Mouse (Mus musculus): ENCODE measurements around the gene Pde1c.

Pde1c gene

DNA sequence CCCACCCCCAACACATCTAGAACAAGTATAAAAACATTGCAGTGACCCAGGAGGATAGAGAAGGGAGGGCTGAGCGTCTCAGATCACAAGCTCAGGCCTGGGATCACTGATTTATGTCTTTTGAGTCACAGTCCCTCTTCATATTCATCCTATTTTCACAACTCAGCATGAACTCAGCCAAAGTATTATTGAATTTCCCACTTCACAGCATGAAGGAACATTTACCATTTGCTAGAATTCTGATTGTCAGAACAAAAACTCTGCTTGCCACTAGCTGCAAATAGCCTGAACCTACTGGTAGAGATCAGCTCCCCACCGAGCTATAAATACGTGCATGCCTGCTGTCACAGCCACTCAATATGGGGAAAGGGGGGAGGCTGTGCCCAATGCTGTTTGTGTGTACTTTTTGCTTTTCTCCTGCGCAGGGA is 492.5 kb downstream of the Pde1c start:
- no peak for DNase-seq (ENCODE audit: low read depth, low spot score)

- no peak for DNase-seq (ENCODE audit: low read depth, low spot score)
These were observed 500.4 kb downstream of the Pde1c start for GRCm38 (mm10) chr6:56068516-56068915.

GRCm38 (mm10) chr6:56066632-56067282 is 502.1 kb downstream of the Pde1c start:
- no peak for DNase-seq (ENCODE audit: low read depth, low spot score)

DNA sequence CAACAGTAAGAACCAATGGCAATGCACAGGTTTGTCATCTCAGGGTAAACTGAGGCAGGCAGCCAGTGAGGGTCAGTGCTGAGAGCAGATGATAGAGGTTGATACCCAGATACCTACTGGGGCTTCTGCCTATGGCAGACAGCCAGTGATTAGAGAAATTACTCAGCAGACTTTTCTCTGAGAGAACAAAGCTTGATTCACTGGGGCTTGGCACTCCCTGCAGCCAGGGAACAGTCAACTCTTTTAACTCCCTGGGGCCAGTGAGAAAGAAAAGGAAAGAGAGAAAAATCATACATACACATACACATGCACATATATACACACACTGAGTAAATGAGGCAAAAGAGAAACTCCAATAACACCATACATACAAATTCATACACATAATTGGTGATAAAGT is 505.2 kb downstream of the Pde1c start:
- DNase-seq (ENCODE audit: low read depth, low spot score), result no peak

- DNase-seq (ENCODE audit: low read depth, low spot score), result peak; percentile 42
These were observed 519.8 kb downstream of the Pde1c start for GRCm38 (mm10) chr6:56049104-56049503.

DNA sequence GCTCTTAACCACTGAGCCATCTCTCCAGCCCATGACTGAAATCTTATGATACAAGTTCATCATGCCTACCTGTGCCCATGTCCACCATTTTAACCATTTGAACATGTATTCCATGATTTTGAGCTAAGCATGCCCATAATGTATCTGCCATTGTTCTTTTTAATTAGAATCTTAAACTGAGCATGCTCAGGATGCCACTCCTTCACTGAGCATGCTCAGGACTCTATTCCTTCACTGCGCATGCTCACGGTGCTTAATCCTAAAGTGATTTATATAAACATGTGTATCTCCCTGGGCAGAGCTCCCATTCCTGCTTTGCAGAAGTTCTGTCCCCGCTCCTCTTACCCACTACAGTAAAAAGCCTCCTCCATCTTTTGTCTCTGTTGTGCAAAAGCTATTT is 520.3 kb downstream of the Pde1c start:
- no peak for DNase-seq (ENCODE audit: low read depth, low spot score)

GRCm38 (mm10) chr6:56044716-56045115 is 524.2 kb downstream of the Pde1c start:
- no peak for DNase-seq (ENCODE audit: low read depth, low spot score)

- DNase-seq (ENCODE audit: low read depth, low spot score), result no peak
These were observed 524.6 kb downstream of the Pde1c start for GRCm38 (mm10) chr6:56044270-56044669.

GRCm38 (mm10) chr6:56039476-56040055 is 529.3 kb downstream of the Pde1c start:
- DNase-seq (ENCODE audit: low read depth, low spot score), result no peak

GRCm38 (mm10) chr6:56035054-56035453 is 533.8 kb downstream of the Pde1c start:
- no peak for DNase-seq (ENCODE audit: low read depth, low spot score)

GRCm38 (mm10) chr6:56032231-56032630 is 536.7 kb downstream of the Pde1c start:
- no peak for DNase-seq (ENCODE audit: low read depth, low spot score)

GRCm38 (mm10) chr6:56029986-56030385 is 538.9 kb downstream of the Pde1c start:
- no peak for DNase-seq (ENCODE audit: low read depth, low spot score)

- no peak for DNase-seq (ENCODE audit: low read depth, low spot score)
These were observed 540.9 kb downstream of the Pde1c start for GRCm38 (mm10) chr6:56027966-56028365.

GRCm38 (mm10) chr6:56027318-56027717 is 541.6 kb downstream of the Pde1c start:
- no peak for DNase-seq (ENCODE audit: low read depth, low spot score)

GRCm38 (mm10) chr6:56025533-56025932 is 543.4 kb downstream of the Pde1c start:
- no peak for DNase-seq (ENCODE audit: low read depth, low spot score)

Data from embryo, embryonic 11.5 days (tissue).